Mouse (Mus musculus): ENCODE measurements at regions not wholly inside any gene's neighbourhood (a gene's known extent, or its start where the extent isn't known, plus 50 kb on each side); places are given as distances from the start of the nearest gene placed in this dataset.
"Not testable (repeated sequence)": the region's sequence is repeated elsewhere in the genome, so short reads cannot be mapped to it uniquely, and the experiment has no call there.

GRCm38 (mm10) chr1:4570730-4571129 is 237.0 kb upstream of the Gm37988 start:
- ATAC-seq (replicated peaks in 1 of 2; ENCODE audit: insufficient read depth in 1 of 2, low FRiP score in 2 of 2, low TSS enrichment in 1 of 2, low read depth in 1 of 2, poor library complexity in 2 of 2, severe bottlenecking in 2 of 2), result no peak

GRCm38 (mm10) chr1:4571299-4572202 is 236.1 kb upstream of the Gm37988 start:
- ATAC-seq (replicated peaks in 1 of 2; ENCODE audit: insufficient read depth in 1 of 2, low FRiP score in 2 of 2, low TSS enrichment in 1 of 2, low read depth in 1 of 2, poor library complexity in 2 of 2, severe bottlenecking in 2 of 2), result peak; percentile 97 to 99

DNA sequence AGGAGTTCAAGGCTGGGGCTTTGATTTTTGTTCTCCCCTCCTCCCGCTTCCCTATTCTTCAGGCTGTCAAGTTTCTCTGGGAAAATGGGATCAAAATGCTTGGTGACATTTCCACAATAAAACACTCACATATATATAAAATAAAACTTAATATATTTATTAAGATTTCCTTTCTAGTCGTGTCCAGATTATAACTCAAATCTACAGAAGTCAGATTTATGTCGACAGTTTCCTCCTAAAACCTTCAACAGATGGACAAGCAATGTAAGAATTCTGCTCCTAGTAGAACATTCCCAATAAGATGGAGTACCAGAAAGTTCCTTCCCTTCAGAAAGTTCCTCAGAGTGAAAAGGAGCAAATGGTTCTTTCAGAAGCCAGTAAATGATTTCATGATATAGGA is 235.4 kb upstream of the Gm37988 start:
- ATAC-seq (replicated peaks in 1 of 2; ENCODE audit: insufficient read depth in 1 of 2, low FRiP score in 2 of 2, low TSS enrichment in 1 of 2, low read depth in 1 of 2, poor library complexity in 2 of 2, severe bottlenecking in 2 of 2), result no peak

GRCm38 (mm10) chr1:4574101-4574500 is 233.6 kb upstream of the Gm37988 start:
- ATAC-seq (replicated peaks in 1 of 2; ENCODE audit: insufficient read depth in 1 of 2, low FRiP score in 2 of 2, low TSS enrichment in 1 of 2, low read depth in 1 of 2, poor library complexity in 2 of 2, severe bottlenecking in 2 of 2), result no peak

DNA sequence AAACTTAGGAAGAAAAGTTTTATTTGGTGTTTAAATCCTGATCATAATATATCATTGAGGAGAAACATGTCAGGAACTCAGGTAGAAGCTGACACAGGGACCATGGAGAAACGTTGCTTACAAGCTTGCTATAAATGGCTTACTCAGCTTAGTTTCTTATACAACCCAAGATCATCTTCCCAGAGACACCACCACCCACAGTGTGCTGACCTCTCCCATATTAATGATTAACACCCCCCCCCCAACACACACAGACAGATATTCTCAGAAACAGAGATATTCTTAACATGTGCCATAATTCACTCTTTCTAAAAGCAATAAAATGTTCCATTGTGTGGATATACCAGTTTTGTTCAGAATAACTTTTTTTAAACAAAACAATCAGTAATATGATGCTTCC is 230.7 kb upstream of the Gm37988 start:
- no peak for ATAC-seq (replicated peaks in 1 of 2; ENCODE audit: insufficient read depth in 1 of 2, low FRiP score in 2 of 2, low TSS enrichment in 1 of 2, low read depth in 1 of 2, poor library complexity in 2 of 2, severe bottlenecking in 2 of 2)

GRCm38 (mm10) chr1:4582534-4582933 is 225.2 kb upstream of the Gm37988 start:
- no peak for ATAC-seq (replicated peaks in 1 of 2; ENCODE audit: insufficient read depth in 1 of 2, low FRiP score in 2 of 2, low TSS enrichment in 1 of 2, low read depth in 1 of 2, poor library complexity in 2 of 2, severe bottlenecking in 2 of 2)

- no peak for ATAC-seq (replicated peaks in 1 of 2; ENCODE audit: insufficient read depth in 1 of 2, low FRiP score in 2 of 2, low TSS enrichment in 1 of 2, low read depth in 1 of 2, poor library complexity in 2 of 2, severe bottlenecking in 2 of 2)
Measured at GRCm38 (mm10) chr1:4597856-4598255, 209.8 kb upstream of the Gm37988 start.

DNA sequence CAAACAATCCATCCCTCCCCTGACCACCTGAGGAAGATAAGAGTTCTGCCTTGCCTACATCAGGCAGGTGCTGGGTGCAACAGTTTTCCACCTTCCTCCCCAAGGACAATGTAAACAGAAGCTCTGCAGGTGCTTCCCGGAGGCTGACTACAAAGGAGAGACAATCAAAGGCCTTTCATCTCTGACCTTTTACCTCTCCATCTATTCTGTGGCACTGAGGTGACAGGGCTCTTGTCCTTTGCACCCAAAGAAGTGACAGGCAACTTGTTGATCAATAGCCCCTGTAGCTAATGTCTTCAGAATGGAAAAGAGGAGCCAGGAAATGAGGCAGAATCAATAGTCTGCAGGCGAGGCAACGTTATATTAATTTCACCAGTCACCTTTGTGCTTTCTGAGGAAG is 209.3 kb upstream of the Gm37988 start:
- no peak for ATAC-seq (replicated peaks in 1 of 2; ENCODE audit: insufficient read depth in 1 of 2, low FRiP score in 2 of 2, low TSS enrichment in 1 of 2, low read depth in 1 of 2, poor library complexity in 2 of 2, severe bottlenecking in 2 of 2)

- no peak for ATAC-seq (replicated peaks in 1 of 2; ENCODE audit: insufficient read depth in 1 of 2, low FRiP score in 2 of 2, low TSS enrichment in 1 of 2, low read depth in 1 of 2, poor library complexity in 2 of 2, severe bottlenecking in 2 of 2)
Measured at GRCm38 (mm10) chr1:4602386-4602785, 205.3 kb upstream of the Gm37988 start.

DNA sequence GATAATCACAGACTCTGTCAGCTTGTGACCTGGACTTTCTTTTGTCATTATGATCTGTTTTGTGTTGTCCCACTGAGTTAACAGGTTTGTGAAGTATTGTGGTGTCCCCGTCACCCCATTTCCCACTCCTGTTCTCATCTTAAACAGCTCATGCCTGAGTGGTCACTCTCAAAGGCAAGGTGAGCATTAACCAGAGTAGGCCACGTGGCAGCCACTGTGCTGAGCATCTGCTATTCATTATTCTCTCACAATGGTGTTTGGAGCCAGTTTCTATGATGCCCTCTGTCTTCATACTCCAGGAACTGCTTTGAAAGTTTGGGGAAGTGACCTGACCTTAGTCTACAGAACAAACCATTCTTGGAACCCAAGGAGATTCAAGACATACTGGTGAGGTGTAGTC is 198.9 kb upstream of the Gm37988 start:
- no peak for ATAC-seq (replicated peaks in 1 of 2; ENCODE audit: insufficient read depth in 1 of 2, low FRiP score in 2 of 2, low TSS enrichment in 1 of 2, low read depth in 1 of 2, poor library complexity in 2 of 2, severe bottlenecking in 2 of 2)

GRCm38 (mm10) chr1:4613305-4613704 is 194.4 kb upstream of the Gm37988 start:
- ATAC-seq (replicated peaks in 1 of 2; ENCODE audit: insufficient read depth in 1 of 2, low FRiP score in 2 of 2, low TSS enrichment in 1 of 2, low read depth in 1 of 2, poor library complexity in 2 of 2, severe bottlenecking in 2 of 2), result no peak

- ATAC-seq (replicated peaks in 1 of 2; ENCODE audit: insufficient read depth in 1 of 2, low FRiP score in 2 of 2, low TSS enrichment in 1 of 2, low read depth in 1 of 2, poor library complexity in 2 of 2, severe bottlenecking in 2 of 2), result no peak
Measured at GRCm38 (mm10) chr1:4615286-4615685, 192.4 kb upstream of the Gm37988 start.

GRCm38 (mm10) chr1:4617479-4617878 is 190.2 kb upstream of the Gm37988 start:
- no peak for ATAC-seq (replicated peaks in 1 of 2; ENCODE audit: insufficient read depth in 1 of 2, low FRiP score in 2 of 2, low TSS enrichment in 1 of 2, low read depth in 1 of 2, poor library complexity in 2 of 2, severe bottlenecking in 2 of 2)

GRCm38 (mm10) chr1:4622408-4622807 is 185.3 kb upstream of the Gm37988 start:
- ATAC-seq (replicated peaks in 1 of 2; ENCODE audit: insufficient read depth in 1 of 2, low FRiP score in 2 of 2, low TSS enrichment in 1 of 2, low read depth in 1 of 2, poor library complexity in 2 of 2, severe bottlenecking in 2 of 2), result no peak

- ATAC-seq (replicated peaks in 1 of 2; ENCODE audit: insufficient read depth in 1 of 2, low FRiP score in 2 of 2, low TSS enrichment in 1 of 2, low read depth in 1 of 2, poor library complexity in 2 of 2, severe bottlenecking in 2 of 2), result peak; percentile 90 to 95
Measured at GRCm38 (mm10) chr1:4623268-4623667, 184.4 kb upstream of the Gm37988 start.

GRCm38 (mm10) chr1:4653937-4654336 is 153.8 kb upstream of the Gm37988 start:
- no peak for ATAC-seq (replicated peaks in 1 of 2; ENCODE audit: insufficient read depth in 1 of 2, low FRiP score in 2 of 2, low TSS enrichment in 1 of 2, low read depth in 1 of 2, poor library complexity in 2 of 2, severe bottlenecking in 2 of 2)

- ATAC-seq (replicated peaks in 1 of 2; ENCODE audit: insufficient read depth in 1 of 2, low FRiP score in 2 of 2, low TSS enrichment in 1 of 2, low read depth in 1 of 2, poor library complexity in 2 of 2, severe bottlenecking in 2 of 2), result no peak
Measured at GRCm38 (mm10) chr1:4655252-4655651, 152.4 kb upstream of the Gm37988 start.

- ATAC-seq (replicated peaks in 1 of 2; ENCODE audit: insufficient read depth in 1 of 2, low FRiP score in 2 of 2, low TSS enrichment in 1 of 2, low read depth in 1 of 2, poor library complexity in 2 of 2, severe bottlenecking in 2 of 2), result no peak
Measured at GRCm38 (mm10) chr1:4656883-4657282, 150.8 kb upstream of the Gm37988 start.

- ATAC-seq (replicated peaks in 1 of 2; ENCODE audit: insufficient read depth in 1 of 2, low FRiP score in 2 of 2, low TSS enrichment in 1 of 2, low read depth in 1 of 2, poor library complexity in 2 of 2, severe bottlenecking in 2 of 2), result not testable (repeated sequence)
Measured at GRCm38 (mm10) chr1:4660081-4660480, 147.6 kb upstream of the Gm37988 start.
